Mouse (Mus musculus) yolk sac, embryonic 10.5 days (tissue): Measurements from ENCODE around the gene Lsm14a.
A peak's percentile ranks its signal among the peaks of the same experiment; 100 is the strongest.

Experiments
- DNase-seq: peaks from one replicate; pipeline ENCODE4 v3.0.0-alpha.2; 2017; ENCODE audit warnings: low spot score

Gene Lsm14a

DNA sequence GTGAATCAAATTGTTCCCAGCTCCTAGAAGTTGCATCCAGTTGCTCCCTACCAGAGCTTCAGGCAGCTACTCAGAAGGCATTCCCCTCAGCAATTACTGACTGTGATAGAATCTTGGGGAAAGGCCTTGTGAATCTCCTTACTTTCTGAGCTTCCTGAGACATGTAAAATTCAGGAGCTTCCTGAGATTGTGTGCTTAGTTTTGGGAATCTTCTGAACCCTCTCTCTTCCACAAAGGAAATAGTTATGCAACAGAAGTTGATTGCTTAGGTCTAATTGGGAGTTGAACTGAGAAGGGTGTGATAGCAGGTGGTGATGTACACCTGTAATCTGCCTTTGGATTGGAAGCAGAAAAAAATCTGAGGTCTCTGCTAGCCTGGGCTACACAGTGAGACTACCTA lies at the start of gene Lsm14a:
Gene Lsm14a, minus strand, starts transcription at position 101 of the 400 bp plus-strand sequence.
- no peak for DNase-seq

GRCm38 (mm10) chr7:34438903-34439302 lies 45.8 kb upstream of the Lsm14a start:
- DNase-seq = no peak

DNA sequence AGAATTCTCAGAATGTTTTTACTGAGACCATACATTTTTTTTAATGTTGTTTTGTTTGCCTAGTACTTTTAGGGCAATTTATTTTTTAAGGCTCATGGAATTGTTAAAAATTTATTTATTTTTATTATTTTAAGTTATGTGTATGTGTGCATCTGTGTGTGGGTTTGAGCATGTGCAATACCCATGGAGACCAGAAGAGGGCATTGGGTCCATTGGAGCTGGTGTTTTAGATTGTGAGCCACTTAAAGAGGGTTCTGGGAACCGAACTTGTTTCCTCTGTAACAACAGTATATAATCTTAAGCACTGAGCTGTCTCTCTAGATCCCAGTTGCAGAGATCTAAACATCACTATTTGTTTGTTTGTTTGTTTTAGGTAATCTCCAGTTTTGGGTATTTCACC lies 40.5 kb upstream of the Lsm14a start:
- no peak for DNase-seq

GRCm38 (mm10) chr7:34421201-34421600 lies 28.1 kb upstream of the Lsm14a start:
- no peak for DNase-seq

DNA sequence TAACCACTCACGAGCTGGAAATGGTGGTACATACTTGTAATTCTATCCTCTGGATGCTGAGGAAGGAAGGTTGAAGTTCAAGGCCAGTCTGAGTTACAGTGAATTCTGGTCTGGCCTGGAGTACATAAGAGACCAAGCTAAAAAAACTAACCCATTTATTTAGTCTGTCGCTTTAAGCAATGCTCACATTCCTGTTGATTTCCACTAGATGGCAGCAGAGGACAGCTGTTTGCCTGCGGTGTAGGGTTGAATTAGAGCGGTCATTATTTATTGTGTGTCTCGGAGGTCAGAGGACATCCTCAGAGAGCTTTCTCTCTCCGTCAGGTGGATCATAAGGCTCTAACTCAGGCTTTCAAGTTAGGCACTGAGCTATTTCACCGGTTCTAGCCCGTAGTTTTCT lies 14.4 kb upstream of the Lsm14a start:
- DNase-seq = peak; percentile 47

GRCm38 (mm10) chr7:34403876-34404275 lies 10.8 kb upstream of the Lsm14a start:
- no peak for DNase-seq

DNA sequence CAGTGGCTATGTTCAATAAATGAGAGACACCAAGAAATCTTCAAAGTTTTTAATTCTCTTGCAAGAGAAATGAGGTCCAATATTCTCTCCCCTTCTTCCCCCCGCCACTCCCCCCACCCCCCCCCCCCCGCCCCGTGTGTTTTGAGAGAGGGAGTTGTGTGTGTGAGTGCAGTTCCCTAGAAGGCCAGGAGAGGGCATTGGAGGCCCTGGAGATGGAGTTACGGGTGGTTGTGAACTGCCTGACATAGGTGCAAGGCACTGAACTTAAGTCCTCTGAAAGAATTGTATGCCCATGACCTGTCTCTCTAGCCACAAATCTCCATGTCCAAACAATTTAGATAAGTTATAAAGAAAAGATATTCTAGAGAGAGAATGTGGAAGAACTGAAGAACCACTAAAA lies 7.0 kb upstream of the Lsm14a start:
- no peak for DNase-seq

DNA sequence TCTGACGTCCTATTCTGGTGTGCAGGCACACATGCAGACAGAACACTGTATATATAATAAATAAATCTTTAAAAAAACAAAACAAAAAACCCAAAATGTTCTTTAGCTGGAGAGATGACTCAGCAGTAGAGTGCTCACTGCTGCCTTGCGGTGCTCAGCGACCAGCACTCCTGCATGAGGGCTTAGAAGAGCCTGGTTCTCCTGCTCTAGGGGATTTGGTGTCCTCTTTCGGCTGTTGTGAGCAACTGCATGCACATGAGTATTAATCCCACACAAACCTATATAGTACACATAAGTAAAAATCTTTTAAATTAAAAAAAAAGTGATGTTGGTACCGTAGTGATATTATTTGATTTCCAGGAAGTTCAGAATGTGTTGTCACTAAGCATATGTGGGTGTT lies 5.7 kb upstream of the Lsm14a start:
- no peak for DNase-seq

GRCm38 (mm10) chr7:34396791-34397190 lies 3.7 kb upstream of the Lsm14a start:
- DNase-seq = no peak

GRCm38 (mm10) chr7:34395761-34396160 lies 2.6 kb upstream of the Lsm14a start:
- no peak for DNase-seq

GRCm38 (mm10) chr7:34394636-34395035 lies 1.5 kb upstream of the Lsm14a start:
- DNase-seq = no peak

DNA sequence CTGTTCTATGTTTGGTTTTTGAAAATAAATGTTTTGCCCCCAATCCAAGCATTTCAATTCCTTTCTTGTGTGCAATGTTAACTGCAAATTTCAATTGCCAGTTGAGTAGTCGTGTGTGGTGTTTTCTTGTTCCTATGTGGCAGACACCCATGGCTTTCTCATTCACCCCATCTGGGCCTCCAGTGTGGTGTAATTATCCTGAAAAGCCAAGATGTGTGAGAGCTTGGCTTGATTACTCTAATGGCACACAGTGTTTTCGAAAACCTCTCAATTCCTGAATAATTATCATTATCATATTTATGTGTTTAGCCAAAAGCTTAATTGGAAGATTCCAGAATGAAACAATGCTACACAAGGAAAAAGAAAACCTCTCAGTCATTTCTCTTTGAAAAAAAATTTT lies 976 bp upstream of the Lsm14a start:
- no peak for DNase-seq

DNA sequence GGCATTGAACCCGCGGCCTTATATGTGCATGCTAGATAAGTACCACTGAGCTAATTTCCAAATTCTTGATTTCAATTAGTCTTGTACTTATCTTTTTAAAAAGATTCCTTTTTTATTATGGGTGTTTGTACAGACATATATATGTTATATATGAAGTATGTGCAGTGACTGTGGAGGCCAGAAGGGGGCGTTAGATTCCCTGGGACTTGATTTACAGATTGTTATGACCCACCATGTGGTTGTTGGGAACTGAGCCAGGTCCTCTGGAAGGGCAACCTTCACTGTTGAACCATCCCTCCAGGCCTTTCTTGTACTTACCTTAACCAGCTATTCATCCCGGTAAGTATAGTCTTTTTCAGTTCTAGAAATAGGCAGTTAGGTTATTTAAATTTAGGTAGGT lies 780 bp downstream of the Lsm14a start:
- no peak for DNase-seq

GRCm38 (mm10) chr7:34391711-34392110 lies 1.4 kb downstream of the Lsm14a start:
- DNase-seq = no peak

DNA sequence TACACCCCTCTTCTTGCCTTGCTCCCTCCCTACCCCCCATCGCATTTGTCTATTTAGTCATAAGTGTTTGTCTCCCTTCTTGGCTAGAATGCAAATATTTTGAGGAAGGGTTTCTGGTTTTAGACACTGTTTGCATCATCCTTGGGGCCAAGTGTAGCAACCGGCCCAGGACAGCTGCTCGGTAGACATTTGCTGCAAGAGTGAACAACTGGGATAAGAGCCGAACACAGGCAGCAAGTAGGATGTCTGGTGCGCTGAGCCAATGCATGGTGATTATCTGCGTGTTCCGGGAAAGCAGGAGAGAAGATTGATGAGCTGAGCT lies 2.3 kb downstream of the Lsm14a start:
- DNase-seq = no peak

- peak; percentile 32 for DNase-seq
Measured at GRCm38 (mm10) chr7:34390111-34390833, 2.8 kb downstream of the Lsm14a start.

DNA sequence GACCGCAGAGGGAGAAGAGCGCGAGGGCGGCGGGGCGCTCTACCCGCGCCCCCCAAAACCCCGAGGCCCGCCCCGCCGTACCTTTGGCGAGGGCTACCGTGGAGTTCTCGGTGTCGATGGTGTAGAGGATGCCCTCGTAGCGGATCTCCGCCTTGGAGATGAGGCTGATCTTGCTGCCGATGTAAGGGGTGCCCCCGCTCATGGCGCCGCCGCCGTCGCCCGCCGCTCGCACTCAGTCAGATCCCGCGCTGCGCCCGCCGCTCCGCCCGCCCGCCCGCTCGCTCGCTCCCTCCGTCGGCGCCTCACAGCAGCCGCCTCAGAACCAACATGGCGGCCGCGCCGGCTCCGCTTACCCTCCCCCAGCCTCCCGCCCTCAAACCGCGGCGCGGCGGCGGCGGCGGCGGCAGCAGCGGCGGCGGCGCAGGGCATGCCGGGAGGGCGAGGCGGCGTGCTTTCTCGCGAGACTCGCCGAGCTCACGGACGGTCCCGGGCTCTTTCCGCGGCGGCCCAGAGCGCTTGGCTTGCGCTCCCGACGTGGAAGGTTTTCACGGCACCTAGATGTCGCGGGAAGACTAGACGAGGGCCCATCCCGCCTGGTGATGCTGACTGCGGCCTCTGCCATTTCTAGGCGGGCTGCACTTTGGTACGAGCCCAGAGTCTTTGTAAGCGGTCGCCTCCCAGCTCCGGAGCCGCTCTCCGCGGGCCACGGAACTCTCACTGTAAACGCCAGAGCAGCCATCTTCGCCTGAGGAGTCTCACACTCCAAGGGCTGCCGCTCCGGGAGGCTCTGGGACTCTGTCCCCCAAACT lies 3.6 kb downstream of the Lsm14a start:
- DNase-seq = peak; percentile 88

- DNase-seq = peak; percentile 73
Measured at GRCm38 (mm10) chr7:34388445-34389276, 4.5 kb downstream of the Lsm14a start.

DNA sequence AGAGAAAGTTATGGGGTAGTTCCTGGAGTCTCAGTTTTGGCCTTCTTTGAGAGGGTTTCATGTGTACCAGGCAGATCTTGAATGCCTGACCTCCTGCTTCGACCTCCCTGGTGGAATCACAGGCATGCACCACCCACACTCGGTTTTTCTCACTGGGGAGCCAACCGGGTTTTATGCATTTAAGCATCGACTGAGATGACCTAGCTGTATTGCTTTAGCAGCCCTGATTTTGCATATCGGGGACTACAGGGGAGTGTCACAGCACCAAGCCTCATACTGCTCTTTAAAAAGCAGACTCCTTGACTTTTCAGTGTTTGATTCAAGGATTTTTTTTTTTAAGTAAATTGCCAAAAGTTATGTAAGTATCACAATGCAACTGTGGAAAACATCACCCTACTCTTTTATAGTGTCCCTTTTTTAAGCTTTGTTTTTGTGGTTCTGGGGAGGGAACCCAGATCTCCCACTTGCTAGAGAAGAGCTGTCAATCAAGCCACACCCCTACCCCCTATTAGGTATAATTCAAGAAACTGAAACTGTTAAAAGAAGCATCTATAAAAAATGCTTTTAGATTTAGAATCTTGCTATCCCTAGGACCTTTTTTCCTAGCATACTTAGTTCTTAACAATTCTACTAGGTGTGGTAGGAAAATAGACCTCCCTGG lies 5.2 kb downstream of the Lsm14a start:
- peak; percentile 12 for DNase-seq

- DNase-seq = no peak
Measured at GRCm38 (mm10) chr7:34382803-34383202, 10.3 kb downstream of the Lsm14a start.

- DNase-seq = no peak
Measured at GRCm38 (mm10) chr7:34381733-34382132, 11.4 kb downstream of the Lsm14a start.

GRCm38 (mm10) chr7:34380311-34380710 lies 12.8 kb downstream of the Lsm14a start:
- no peak for DNase-seq
